Mouse (Mus musculus): ENCODE results near the gene Ly6g. TPM values are rescaled to one million over a fixed set of nuclear protein-coding genes. Genes with fewer than 3 reads are reported as not detected.
"Not testable (repeated sequence)": the region's sequence is repeated elsewhere in the genome, so short reads cannot be mapped to it uniquely, and the experiment has no call there.

The Ly6g gene
- polyA plus RNA-seq, 1 experiment from 2014 or later, result not detected

- 0% methylated on average over 1 of the region's 3 CpGs for WGBS
- DNase-seq (ENCODE audit: low spot score), result not testable (repeated sequence)
These were observed 35.5 kb downstream of the Ly6g start for GRCm38 (mm10) chr15:75190560-75190959.

More at GRCm38 (mm10) chr15:75190560-75190959, 35.5 kb downstream of the Ly6g start:
- not testable (repeated sequence) for H3K9me3 ChIP-seq (ENCODE audit: control insufficient read depth, low read length); H3K27me3 ChIP-seq (ENCODE audit: control insufficient read depth, insufficient read depth, low read length); H3K9ac ChIP-seq (ENCODE audit: low read length); H3K4me1 ChIP-seq (ENCODE audit: control insufficient read depth, insufficient read depth, low read length); H3K27ac ChIP-seq (replicated peaks; ENCODE audit: low read depth, low read length); ATAC-seq (ENCODE audit: insufficient number of reproducible peaks, low FRiP score, low TSS enrichment, low read depth); H3K4me3 ChIP-seq (ENCODE audit: low read depth, low read length); H3K36me3 ChIP-seq (ENCODE audit: control insufficient read depth, insufficient read depth, low read length); H3K4me2 ChIP-seq (ENCODE audit: low read depth, severe bottlenecking)

Other genes starting within 250 kb of the Ly6g start
- not detected in 2 replicates for gene Ly6i, start 171.8 kb upstream of the Ly6g start, polyA plus RNA-seq (2014; fragmentation: Nextera tagmentation; extraction: Ambion mirVana)
- gene Ly6a, start 157.2 kb upstream of the Ly6g start, polyA plus RNA-seq (2014; fragmentation: Nextera tagmentation; extraction: Ambion mirVana), result 0.33 and 0.69 TPM in 2 replicates
- gene Ly6c1, start 106.4 kb upstream of the Ly6g start, polyA plus RNA-seq (2014; fragmentation: Nextera tagmentation; extraction: Ambion mirVana), result 2.8 and 3.0 TPM in 2 replicates
- gene Ly6c2, start 43.3 kb upstream of the Ly6g start, polyA plus RNA-seq (2014; fragmentation: Nextera tagmentation; extraction: Ambion mirVana), result 0.13 TPM in 1 of 2 replicates, not detected in the other
- gene BC025446, start 61.1 kb downstream of the Ly6g start, polyA plus RNA-seq (2014; fragmentation: Nextera tagmentation; extraction: Ambion mirVana), result not detected in 2 replicates
- gene Ly6f, start 113.2 kb downstream of the Ly6g start, polyA plus RNA-seq (2014; fragmentation: Nextera tagmentation; extraction: Ambion mirVana), result not detected in 2 replicates